Comparison of ENCODE assay signal across 20 mouse cellular contexts in the genomic region with DNA sequence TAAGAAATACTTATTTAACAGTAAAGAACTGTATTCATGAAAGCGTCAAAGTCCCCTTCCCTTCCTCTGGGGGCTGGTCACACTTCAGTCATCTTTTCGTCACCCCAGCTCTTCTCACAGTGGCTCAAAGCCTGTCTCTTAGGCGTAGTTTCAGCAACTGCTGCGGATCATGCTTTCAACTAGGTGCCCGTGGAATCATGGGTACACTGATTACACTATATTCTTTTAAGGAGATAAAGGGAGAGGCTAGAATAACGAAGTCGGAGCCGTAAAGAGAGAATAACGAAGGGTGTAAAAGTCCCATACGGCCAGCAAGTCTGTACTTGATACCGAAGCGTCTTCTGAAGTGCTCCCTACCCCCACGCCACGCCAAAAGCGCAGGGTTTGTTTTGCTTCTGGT.
DNase-seq lines count a peak whose midpoint lies in the region; ATAC-seq and TF ChIP-seq lines count a peak whose summit lies in the region.
"Had no signal": no experiment of that assay in that cellular context is flagged by ENCODE, and none has a peak within 500 bp of the region (broad histone marks: within the 10 kb centered on the region; RNA-seq: fewer than 3 reads in every experiment).

No protein-coding gene starts in this region.

- H3K9ac ChIP-seq in heart, embryonic 13.5 days: no peak overlapping the region
- no peak overlapping the region for H3K9ac ChIP-seq in lung, postnatal 0 days (replicated peaks; ENCODE audit: low read depth)
- no peak overlapping the region for H3K9ac ChIP-seq in forebrain, postnatal 0 days
- H3K9ac ChIP-seq: embryonic facial prominence, embryonic 13.5 days; midbrain, embryonic 12.5 days had no signal

- H3K9me3 ChIP-seq in heart, embryonic 13.5 days: no peaks in the 10 kb centered on the region
- H3K9me3 ChIP-seq in lung, postnatal 0 days (ENCODE audit: low read length): no peaks in the 10 kb centered on the region
- no peaks in the 10 kb centered on the region for H3K9me3 ChIP-seq in forebrain, postnatal 0 days (ENCODE audit: low read length)
- H3K9me3 ChIP-seq: embryonic facial prominence, embryonic 13.5 days; midbrain, embryonic 12.5 days had no signal

- no peak overlapping the region for H3K4me3 ChIP-seq in heart, embryonic 13.5 days
- no peak overlapping the region for H3K4me3 ChIP-seq in lung, postnatal 0 days (ENCODE audit: low read depth, low read length)
- H3K4me3 ChIP-seq in forebrain, postnatal 0 days (ENCODE audit: low read depth, low read length): no peak overlapping the region; the same call in 1 of the 2 replicates
- H3K4me3 ChIP-seq: embryonic facial prominence, embryonic 13.5 days; midbrain, embryonic 12.5 days had no signal

- no peak overlapping the region for H3K27ac ChIP-seq in heart, embryonic 13.5 days (replicated peaks)
- H3K27ac ChIP-seq in lung, postnatal 0 days (ENCODE audit: low read length): 0 out of 2 replicates have a peak overlapping the region, but pooled peaks have one; percentile 1
- H3K27ac ChIP-seq in forebrain, postnatal 0 days (ENCODE audit: low read depth, low read length): no peak overlapping the region
- H3K27ac ChIP-seq: embryonic facial prominence, embryonic 13.5 days; hindbrain, postnatal 0 days; macrophage; midbrain, embryonic 12.5 days had no signal

- H3K27me3 ChIP-seq in heart, embryonic 13.5 days (replicated peaks): no peaks in the 10 kb centered on the region
- no peaks in the 10 kb centered on the region for H3K27me3 ChIP-seq in lung, postnatal 0 days (replicated peaks; ENCODE audit: insufficient read depth, low read length)
- no peaks in the 10 kb centered on the region for H3K27me3 ChIP-seq in forebrain, postnatal 0 days (ENCODE audit: insufficient read depth, low read length)
- H3K27me3 ChIP-seq: midbrain, embryonic 12.5 days; Patski had no signal

- H3K4me1 ChIP-seq in heart, embryonic 13.5 days: peaks cover 8% of the 10 kb centered on the region; the same call in 1 of the 2 replicates
- H3K4me1 ChIP-seq in lung, postnatal 0 days (ENCODE audit: insufficient read depth, low read depth, low read length): peaks cover 3% of the 10 kb centered on the region; the same call in 1 of the 2 replicates
- no peaks in the 10 kb centered on the region for H3K4me1 ChIP-seq in forebrain, postnatal 0 days (ENCODE audit: insufficient read depth)

- no peak for ATAC-seq in heart, embryonic 13.5 days (ENCODE audit: extremely low read depth, insufficient number of reproducible peaks, low FRiP score, low TSS enrichment)
- ATAC-seq in lung, postnatal 0 days: no peak
- ATAC-seq in forebrain, postnatal 0 days: peak; percentile 38; the same call in 1 of the 2 replicates
- ATAC-seq in activated CD4-positive, CD25-positive, alpha-beta regulatory T cell, adult 4 months: no peak
- ATAC-seq: hindbrain, postnatal 0 days; Patski had no signal

- H3K36me3 ChIP-seq in heart, embryonic 13.5 days: no peaks in the 10 kb centered on the region
- no peaks in the 10 kb centered on the region for H3K36me3 ChIP-seq in lung, postnatal 0 days (ENCODE audit: insufficient read depth, low read length)
- H3K36me3 ChIP-seq in forebrain, postnatal 0 days (ENCODE audit: insufficient read depth): no peaks in the 10 kb centered on the region
- H3K36me3 ChIP-seq: embryonic facial prominence, embryonic 13.5 days; midbrain, embryonic 12.5 days had no signal

- intact Hi-C loops in heart, postnatal 36 days (cut with DNase I): no loop called here

- no peak for TF ChIP-seq CTCF in lung, postnatal 0 days (IDR thresholded peaks at IDR 0.05)
- TF ChIP-seq CTCF in forebrain, postnatal 0 days (IDR thresholded peaks at IDR 0.05; ENCODE audit: low read depth): no peak

- 72% methylated on average over 15 of the region's 15 CpGs for WGBS in heart, embryonic 13.5 days
- 67% methylated on average over 15 of the region's 15 CpGs for WGBS in lung, postnatal 0 days
- WGBS in forebrain, postnatal 0 days: 61% methylated on average over 15 of the region's 15 CpGs

- no peak for TF ChIP-seq EP300 in lung, postnatal 0 days (IDR thresholded peaks at IDR 0.05)

- DNase-seq in heart, postnatal 36 days: no peak
- peak; percentile 10 to 34 for DNase-seq in layer of hippocampus, postnatal 14 days (ENCODE audit: low spot score in 2 of 2)
- DNase-seq in layer of hippocampus, adult 9-10 months (ENCODE audit: low spot score): no peak
- DNase-seq in lung, postnatal 0 days (ENCODE audit: low spot score): no peak
- DNase-seq in lung, postnatal 4 days: no peak
- peak; percentile 10 for DNase-seq in forebrain, postnatal 0 days
- DNase-seq: adrenal gland, postnatal 36 days; cerebellum, adult 8-10 months; gastrocnemius, postnatal 10 days; heart, postnatal 4 days; kidney, adult 18-20 months; thymus, postnatal 36 days had no signal

- H3K4me2 ChIP-seq in heart, embryonic 13.5 days: peak overlapping the region; percentile 14; the same call in 1 of the 2 replicates
- H3K4me2 ChIP-seq in lung, postnatal 0 days (replicated peaks; ENCODE audit: low read depth, low read length): peak overlapping the region; percentile 37
- H3K4me2 ChIP-seq in forebrain, postnatal 0 days (ENCODE audit: low read depth): peak overlapping the region; percentile 29
- H3K4me2 ChIP-seq: embryonic facial prominence, embryonic 13.5 days; liver, embryonic 11.5 days; midbrain, embryonic 12.5 days had no signal

Comparison
In these comparisons a context has a peak if more than half of its experiments do, and no peak if none do; other contexts are left out.
1. DNase-seq: peak in layer of hippocampus, postnatal 14 days (2 of 2) and forebrain, postnatal 0 days (single experiment); none in heart, postnatal 36 days (0 of 2), layer of hippocampus, adult 9-10 months (single experiment), lung, postnatal 0 days (single experiment) and lung, postnatal 4 days (0 of 2).
2. Peak in every context shown above with its lines, with median percentiles within 50 percentile points of each other: H3K4me2 ChIP-seq.